Mouse (Mus musculus) spleen, adult 2 months (tissue): Measurements from ENCODE around the gene Il12rb2. TPM values are rescaled to one million over a fixed set of nuclear protein-coding genes. Genes with fewer than 3 reads are reported as not detected.

Experiments used
- DNase-seq, 2 experiments: peaks; one replicate each; pipeline versions ENCODE4 v3.0.0 to v3.0.0-alpha.2; 2012 to 2021; ENCODE audit warnings: low spot score in 2 of 2, low read depth in 1 of 2
- H3K27ac ChIP-seq: fragments of 200-500 bp; 2 replicates; pipeline ENCODE4 v1.5.1; 2012; ENCODE audit warnings: low read length, inconsistent platforms; ENCODE audit not compliant: insufficient read depth
- H3K27me3 ChIP-seq: fragments of 200-500 bp; 2 replicates; pipeline ENCODE4 v1.6.1; 2012; ENCODE audit warnings: mild to moderate bottlenecking, moderate library complexity, low read length, inconsistent platforms; ENCODE audit not compliant: control insufficient read depth, insufficient read depth
- H3K36me3 ChIP-seq: fragments of 200-500 bp; 2 replicates; pipeline ENCODE4 v1.6.1; 2012; ENCODE audit warnings: mild to moderate bottlenecking, low read length, inconsistent platforms; ENCODE audit not compliant: control insufficient read depth, insufficient read depth
- H3K4me1 ChIP-seq: fragments of 200-500 bp; 2 replicates; pipeline ENCODE4 v1.6.1; 2011; ENCODE audit warnings: inconsistent platforms; ENCODE audit not compliant: control insufficient read depth, insufficient read depth, insufficient read length
- H3K4me3 ChIP-seq: fragments of 200-500 bp; 2 replicates; pipeline ENCODE4 v1.5.1; 2011; ENCODE audit warnings: mild to moderate bottlenecking, inconsistent platforms; ENCODE audit not compliant: insufficient read depth, insufficient read length; ENCODE audit errors: extremely low read depth
- CTCF ChIP-seq: fragments of 200-500 bp; IDR thresholded peaks from 2 replicates; pipeline ENCODE4 v1.5.1; 2011; ENCODE audit warnings: mild to moderate bottlenecking, inconsistent platforms; ENCODE audit not compliant: insufficient read depth, insufficient read length, insufficient replicate concordance; ENCODE audit errors: extremely low read depth
- POLR2A ChIP-seq: fragments of 200-500 bp; IDR thresholded peaks from 2 replicates; pipeline ENCODE4 v1.6.1; 2011; ENCODE audit warnings: low read depth, low read length, inconsistent platforms
- WGBS: fragments of 180-500 bp; shearing (Covaris S2); methylation state at CpG from one replicate; pipeline ENCODE4 v1.1.7; 2018; 5-methylcytosine and 5-hydroxymethylcytosine counted together
- polyA plus RNA-seq: library from polyadenylated mRNA; depleted of rRNA; stranded (reverse); fragments of >200 nt; gene quantifications from 2 replicates; pipeline ENCODE4 v1.2.3, GENCODE M21; 2012; rRNA removed

The Il12rb2 gene
- polyA plus RNA-seq, 1 experiment = 2.3 TPM

- Histone ChIP-seq H3K4me3 (no peak overlapping the region), H3K27ac (no peak overlapping the region), H3K4me1 (peaks cover 2% of the 10 kb centered on the region), H3K36me3 (no peaks in the 10 kb centered on the region), H3K27me3 (no peaks in the 10 kb centered on the region)
- no peak for DNase-seq
- 71% methylated on average over 7 of the region's 7 CpGs for WGBS
- TF ChIP-seq POLR2A (no peak), CTCF (no peak)
Measured at GRCm38 (mm10) chr6:67264935-67265334, 111.1 kb downstream of the Il12rb2 start.

DNA sequence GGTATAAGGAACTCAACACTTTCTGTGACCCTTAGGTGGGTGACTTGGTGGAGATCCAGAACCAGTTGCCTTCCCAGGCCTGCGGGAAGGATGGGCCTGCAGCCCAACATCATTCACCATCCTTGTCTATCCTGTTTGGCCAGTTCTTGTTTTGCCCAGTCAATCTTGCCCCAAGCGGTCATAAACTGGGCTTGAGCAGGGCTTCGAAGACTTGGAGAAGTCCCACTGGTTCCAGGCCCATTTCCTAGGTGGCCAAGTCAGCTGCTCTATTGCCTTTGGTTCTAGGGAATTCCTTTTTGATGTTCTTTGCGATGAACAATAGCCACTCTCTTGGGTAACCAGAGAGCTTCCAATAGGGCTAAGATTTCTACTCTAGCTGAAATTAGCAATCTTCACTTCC is 124.9 kb downstream of the Il12rb2 start:
- Histone ChIP-seq H3K36me3 (no peaks in the 10 kb centered on the region), H3K4me1 (no peaks in the 10 kb centered on the region), H3K4me3 (no peak overlapping the region), H3K27me3 (no peaks in the 10 kb centered on the region), H3K27ac (no peak overlapping the region)
- 91% methylated on average over 4 of the region's 4 CpGs for WGBS
- TF ChIP-seq POLR2A = no peak
- TF ChIP-seq CTCF = no peak
- no peak for DNase-seq

GRCm38 (mm10) chr6:67244451-67244850 is 131.5 kb downstream of the Il12rb2 start:
- Histone ChIP-seq H3K27ac (no peak overlapping the region), H3K27me3 (no peaks in the 10 kb centered on the region), H3K4me1 (no peaks in the 10 kb centered on the region), H3K4me3 (no peak overlapping the region), H3K36me3 (no peaks in the 10 kb centered on the region)
- TF ChIP-seq POLR2A = no peak
- no peak for TF ChIP-seq CTCF
- WGBS = 86% methylated on average over 5 of the region's 5 CpGs
- no peak for DNase-seq

DNA sequence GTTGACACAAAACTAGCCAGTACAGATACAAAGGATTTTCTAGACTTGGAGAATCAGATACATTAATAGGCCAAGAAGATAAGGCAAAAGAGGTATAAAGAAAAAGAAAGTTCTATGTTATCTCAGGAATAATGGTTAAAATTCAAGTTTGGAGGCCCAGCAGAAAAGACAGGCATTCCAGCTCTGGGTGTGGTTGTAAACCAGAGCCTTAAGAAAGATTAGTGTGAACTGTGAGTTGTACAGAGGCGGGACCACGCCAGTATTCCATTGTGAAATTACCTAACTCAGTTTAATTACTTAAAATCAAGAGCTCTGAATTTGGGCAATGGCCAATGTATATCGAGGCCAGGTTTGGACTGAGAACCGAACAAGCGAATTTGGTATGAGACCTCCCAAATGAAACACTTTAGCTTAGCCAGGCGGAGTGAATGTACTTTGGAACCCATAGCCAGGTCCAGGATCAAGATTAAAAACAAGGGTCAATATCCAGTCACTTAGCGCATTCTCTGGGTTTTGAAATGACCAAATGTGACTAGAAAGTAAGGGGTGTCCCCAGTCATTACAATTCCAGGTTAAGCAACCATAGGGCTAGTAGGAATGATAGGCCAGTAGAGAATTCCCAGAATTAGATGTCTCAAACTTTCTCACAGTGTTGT is 132.1 kb downstream of the Il12rb2 start:
- no peak for DNase-seq
- no peaks in the 10 kb centered on the region for H3K36me3 ChIP-seq
- no peaks in the 10 kb centered on the region for H3K27me3 ChIP-seq
- H3K4me3 ChIP-seq = no peak overlapping the region
- no peak overlapping the region for H3K27ac ChIP-seq
- WGBS = 89% methylated on average over 7 of the region's 7 CpGs
- H3K4me1 ChIP-seq = no peaks in the 10 kb centered on the region
- TF ChIP-seq POLR2A = no peak
- no peak for TF ChIP-seq CTCF

Other genes with a start within 250 kb of the Il12rb2 start
- 46.6 and 55.9 TPM in 2 replicates for gene Serbp1, start 138.0 kb downstream of the Il12rb2 start, polyA plus RNA-seq
- gene Il23r, start 115.7 kb upstream of the Il12rb2 start, polyA plus RNA-seq = 0.08 TPM in 1 of 2 replicates, not detected in the other
- 2.7 and 3.7 TPM in 2 replicates for gene Tacstd2, start 159.6 kb upstream of the Il12rb2 start, polyA plus RNA-seq